Mouse (Mus musculus) heart, adult 2 months (tissue): ENCODE measurements around the gene Olfr787.

Source experiments
- CTCF ChIP-seq: fragments of 200-600 bp; IDR thresholded peaks from 2 replicates; pipeline ENCODE4 v1.8.1; 2022; ENCODE audit warnings: antibody characterized with exemption, mild to moderate bottlenecking, moderate library complexity
- POLR2A ChIP-seq: fragments of 200-500 bp; IDR thresholded peaks from 2 replicates; pipeline ENCODE4 v1.6.1; 2011; ENCODE audit warnings: mild to moderate bottlenecking, low read depth, low read length, control low read depth; ENCODE audit not compliant: insufficient read depth

DNA sequence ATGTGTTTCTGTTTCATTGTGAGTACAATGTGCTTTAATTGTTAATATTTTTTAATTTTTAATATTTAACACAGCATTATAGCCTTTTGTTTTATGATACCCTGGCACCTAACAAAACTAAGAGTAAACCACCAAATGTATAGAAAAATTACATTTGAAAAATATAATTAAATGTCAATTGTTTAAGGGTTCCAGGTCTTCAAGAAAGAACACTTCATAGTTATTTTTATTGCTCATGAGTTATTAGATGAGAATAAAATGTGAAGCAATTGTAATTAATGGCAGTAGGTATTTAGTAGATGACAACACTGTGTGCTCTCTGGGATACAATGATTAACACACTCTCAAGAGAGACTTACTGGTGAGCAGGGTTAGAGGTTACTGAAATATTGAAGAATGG lies 9.0 kb downstream of the Olfr787 start, which contains the start of gene Olfr788:
- TF ChIP-seq CTCF: no peak
- TF ChIP-seq POLR2A: no peak
